Mouse (Mus musculus): ENCODE measurements around the gene Stat5a. TPM values are rescaled to one million over a fixed set of nuclear protein-coding genes. Genes with fewer than 3 reads are reported as not detected.

Gene Stat5a
- total RNA-seq, 2 experiments from 2014 or later, result 28.9 to 33.7 TPM

GRCm38 (mm10) chr11:100833466-100833865, 25.7 kb upstream of the Stat5a start:
- no peak for ATAC-seq (replicated peaks; ENCODE audit: poor library complexity, severe bottlenecking)

GRCm38 (mm10) chr11:100836923-100837702, 22.0 kb upstream of the Stat5a start:
- ATAC-seq (replicated peaks; ENCODE audit: poor library complexity, severe bottlenecking), result no peak

- no peak for ATAC-seq (replicated peaks; ENCODE audit: poor library complexity, severe bottlenecking)
Observed at GRCm38 (mm10) chr11:100838894-100839293, 20.3 kb upstream of the Stat5a start.

GRCm38 (mm10) chr11:100839523-100839922, 19.6 kb upstream of the Stat5a start:
- ATAC-seq (replicated peaks; ENCODE audit: poor library complexity, severe bottlenecking), result no peak

- ATAC-seq (replicated peaks; ENCODE audit: poor library complexity, severe bottlenecking), result peak; percentile 92
Observed at GRCm38 (mm10) chr11:100840866-100841265, 18.3 kb upstream of the Stat5a start.

GRCm38 (mm10) chr11:100842025-100842424, 17.1 kb upstream of the Stat5a start:
- no peak for ATAC-seq (replicated peaks; ENCODE audit: poor library complexity, severe bottlenecking)

- peak; percentile 33 for ATAC-seq (replicated peaks; ENCODE audit: poor library complexity, severe bottlenecking)
Observed at GRCm38 (mm10) chr11:100843070-100843669, 16.0 kb upstream of the Stat5a start.

- ATAC-seq (replicated peaks; ENCODE audit: poor library complexity, severe bottlenecking), result no peak
Observed at GRCm38 (mm10) chr11:100844121-100844520, 15.0 kb upstream of the Stat5a start.

GRCm38 (mm10) chr11:100845793-100846192, 13.4 kb upstream of the Stat5a start:
- no peak for ATAC-seq (replicated peaks; ENCODE audit: poor library complexity, severe bottlenecking)

- no peak for ATAC-seq (replicated peaks; ENCODE audit: poor library complexity, severe bottlenecking)
Observed at GRCm38 (mm10) chr11:100847572-100847971, 11.6 kb upstream of the Stat5a start.

- ATAC-seq (replicated peaks; ENCODE audit: poor library complexity, severe bottlenecking), result peak; percentile 74
Observed at GRCm38 (mm10) chr11:100848080-100848479, 11.1 kb upstream of the Stat5a start.

- no peak for ATAC-seq (replicated peaks; ENCODE audit: poor library complexity, severe bottlenecking)
Observed at GRCm38 (mm10) chr11:100848789-100849379, 10.3 kb upstream of the Stat5a start.

- no peak for ATAC-seq (replicated peaks; ENCODE audit: poor library complexity, severe bottlenecking)
Observed at GRCm38 (mm10) chr11:100849456-100850037, 9.6 kb upstream of the Stat5a start.

GRCm38 (mm10) chr11:100850038-100850777, 8.9 kb upstream of the Stat5a start, which contains the start of gene Stat5b:
Stat5b (minus strand) TSS chr11:100850724.
- ATAC-seq (replicated peaks; ENCODE audit: poor library complexity, severe bottlenecking), result peak; percentile 69

- peak; percentile 41 for ATAC-seq (replicated peaks; ENCODE audit: poor library complexity, severe bottlenecking)
Observed at GRCm38 (mm10) chr11:100850778-100851528, 8.2 kb upstream of the Stat5a start.

- ATAC-seq (replicated peaks; ENCODE audit: poor library complexity, severe bottlenecking), result no peak
Observed at GRCm38 (mm10) chr11:100852088-100852487, 7.1 kb upstream of the Stat5a start.

- peak; percentile 43 for ATAC-seq (replicated peaks; ENCODE audit: poor library complexity, severe bottlenecking)
Observed at GRCm38 (mm10) chr11:100853018-100853417, 6.1 kb upstream of the Stat5a start.

GRCm38 (mm10) chr11:100854268-100854667, 4.9 kb upstream of the Stat5a start:
- ATAC-seq (replicated peaks; ENCODE audit: poor library complexity, severe bottlenecking), result no peak

- no peak for ATAC-seq (replicated peaks; ENCODE audit: poor library complexity, severe bottlenecking)
Observed at GRCm38 (mm10) chr11:100855178-100855577, 4.0 kb upstream of the Stat5a start.

- ATAC-seq (replicated peaks; ENCODE audit: poor library complexity, severe bottlenecking), result no peak
Observed at GRCm38 (mm10) chr11:100857960-100858359, 1.2 kb upstream of the Stat5a start.
